Comparison of ENCODE assay signal across 18 mouse cellular contexts in genomic region chr5:66901116-66901515, GRCm38 (mm10).
"Had no signal": no experiment of that assay in that cellular context is flagged by ENCODE, and none has a peak within 500 bp of the region (broad histone marks: within the 10 kb centered on the region; RNA-seq: fewer than 3 reads in every experiment).

No protein-coding gene starts in this region.

- H3K4me3 ChIP-seq: layer of hippocampus, adult 2 months; liver, embryonic 15.5 days; megakaryocyte, embryonic 14.5 days; midbrain, embryonic 15.5 days; neural tube, embryonic 12.5 days; stomach, embryonic 15.5 days had no signal

- H3K9me3 ChIP-seq: liver, embryonic 15.5 days; midbrain, embryonic 15.5 days; neural tube, embryonic 12.5 days; stomach, embryonic 15.5 days had no signal

- H3K36me3 ChIP-seq: liver, embryonic 15.5 days; midbrain, embryonic 15.5 days; neural tube, embryonic 12.5 days; stomach, embryonic 15.5 days had no signal

- H3K4me2 ChIP-seq: liver, embryonic 11.5 days; liver, embryonic 15.5 days; midbrain, embryonic 11.5 days; midbrain, embryonic 15.5 days; neural tube, embryonic 12.5 days; stomach, embryonic 15.5 days had no signal

- H3K27me3 ChIP-seq: liver, embryonic 15.5 days; megakaryocyte, embryonic 14.5 days; midbrain, embryonic 15.5 days; neural tube, embryonic 12.5 days; stomach, embryonic 15.5 days had no signal

- H3K4me1 ChIP-seq: liver, embryonic 15.5 days; megakaryocyte, embryonic 14.5 days; midbrain, embryonic 15.5 days; neural tube, embryonic 12.5 days; stomach, embryonic 15.5 days had no signal

- H3K27ac ChIP-seq: layer of hippocampus, adult 2 months; liver, embryonic 15.5 days; macrophage; midbrain, embryonic 15.5 days; neural tube, embryonic 12.5 days; stomach, embryonic 15.5 days had no signal

- H3K9ac ChIP-seq: liver, embryonic 15.5 days; midbrain, embryonic 15.5 days; neural tube, embryonic 12.5 days; stomach, embryonic 15.5 days had no signal

- ATAC-seq: intestine, postnatal 0 days; midbrain, embryonic 15.5 days had no signal

- DNase-seq: kidney, adult 9 months; kidney, postnatal 10 days; kidney, postnatal 4 days; left cerebral cortex, postnatal 4 days; retina, postnatal 1 day; right cerebral cortex, postnatal 4 days; thymus, adult 2 months; thymus, postnatal 4 days had no signal
